Mouse (Mus musculus) left cerebral cortex, postnatal 14 days (tissue): ENCODE data around the gene Tnfrsf13c. TPM values are rescaled to one million over a fixed set of nuclear protein-coding genes. Genes with fewer than 3 reads are reported as not detected.
"Not testable (repeated sequence)": the region's sequence is repeated elsewhere in the genome, so short reads cannot be mapped to it uniquely, and the experiment has no call there.

Experiments
- DNase-seq, 2 experiments: peaks; one replicate each; pipeline ENCODE4 v3.0.0; 2021 to 2022; ENCODE audit warnings: low spot score in 2 of 2, mixed read lengths in 1 of 2
- intact Hi-C: fragments of 180-260 bp; cut with DNase I; formaldehyde crosslinking; loops from one replicate; pipeline ENCODE4 v1.15.1; 2025
- long read RNA-seq, 2 experiments: library from polyadenylated mRNA; stranded (forward); transcript quantifications; one replicate each; pipeline ENCODE4 v2.0.0; 2021
- total RNA-seq, 2 experiments: library from RNA; stranded (reverse); gene quantifications; 2 replicates each; pipeline ENCODE4 v1.2.3; 2021

The Tnfrsf13c gene
- under 1 TPM; 0.27 to 0.35 TPM for total RNA-seq
- long read RNA-seq, experiment 1, partial matches to known transcripts = 0 of 1 reads
- long read RNA-seq, experiment 1, other reads (novel, unspliced or antisense) = 1 of 1 reads
- long read RNA-seq, experiment 2 = 0 reads

DNA sequence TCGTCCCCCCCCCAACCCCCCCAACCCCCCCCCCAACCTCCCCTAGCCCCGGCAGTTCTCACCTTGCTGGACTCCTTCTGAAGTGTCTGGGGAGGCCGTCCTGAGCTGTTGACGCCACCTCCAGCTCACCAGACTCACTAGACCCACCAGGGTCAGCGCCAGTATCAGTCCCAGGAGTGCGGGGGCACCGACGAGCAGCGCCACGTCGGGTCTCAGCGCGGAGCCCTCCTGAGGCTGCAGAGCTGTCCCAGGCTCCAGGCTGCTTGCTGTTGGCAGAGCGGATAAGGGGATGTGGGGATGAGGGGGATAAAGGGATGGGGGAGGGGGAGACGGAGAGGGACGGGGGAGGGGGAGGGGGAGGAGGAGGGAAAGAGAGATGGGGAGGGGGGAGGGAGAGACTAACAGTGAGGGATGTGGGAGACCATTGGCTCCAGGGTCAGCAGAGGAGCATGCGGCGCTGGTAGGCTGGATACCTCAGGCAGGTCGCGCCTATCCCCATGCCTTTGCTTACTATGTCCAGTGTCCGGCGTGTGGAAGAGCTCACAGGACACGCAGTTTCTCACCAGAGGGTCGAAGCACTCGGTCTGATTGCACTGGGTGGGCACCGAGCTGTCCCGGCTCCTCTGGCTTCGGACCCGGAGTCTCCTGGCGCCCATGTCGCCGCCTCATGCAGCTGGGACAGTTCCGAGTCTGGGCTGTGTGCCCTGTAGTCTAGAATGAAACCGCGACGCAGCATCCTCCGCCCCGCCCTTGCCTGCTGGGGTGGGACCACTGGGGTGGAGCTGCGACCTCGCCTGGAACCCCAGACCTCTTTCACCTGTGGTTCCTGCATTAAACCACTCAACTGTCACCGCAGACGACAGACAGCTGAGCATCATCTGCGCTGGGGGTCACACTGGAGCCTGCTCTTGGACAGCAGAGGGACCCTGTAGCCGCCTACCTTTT is at the start of gene Tnfrsf13c:
Tnfrsf13c (minus strand) TSS at position 713 of the 945 bp plus-strand sequence.
- intact Hi-C loops = no loop called here
- no peak for DNase-seq

DNA sequence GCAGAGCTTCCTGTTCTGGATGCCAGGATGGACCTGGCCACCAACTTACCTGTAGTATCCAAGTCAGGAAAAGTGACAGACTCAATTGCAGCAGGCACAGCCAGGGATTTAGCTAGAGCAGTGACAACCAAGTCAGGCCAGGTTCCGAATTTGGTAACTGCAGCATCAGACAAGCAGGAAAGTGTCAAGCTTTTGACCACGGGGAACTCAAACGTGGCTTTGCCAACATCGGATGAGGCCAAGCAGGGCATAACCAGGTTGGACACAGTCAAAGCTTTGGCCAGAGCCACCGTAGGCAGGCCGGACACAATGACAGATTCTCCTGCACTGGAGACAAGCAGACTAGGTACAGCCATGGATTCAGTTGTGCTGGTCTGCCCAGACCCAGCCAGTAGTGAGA is 48.1 kb upstream of the Tnfrsf13c start:
- DNase-seq = no peak
- intact Hi-C loops = loop anchor here (10.0 kb wide), 1 partner anchor 773 kb away; no protein-coding TSS in a partner anchor

DNA sequence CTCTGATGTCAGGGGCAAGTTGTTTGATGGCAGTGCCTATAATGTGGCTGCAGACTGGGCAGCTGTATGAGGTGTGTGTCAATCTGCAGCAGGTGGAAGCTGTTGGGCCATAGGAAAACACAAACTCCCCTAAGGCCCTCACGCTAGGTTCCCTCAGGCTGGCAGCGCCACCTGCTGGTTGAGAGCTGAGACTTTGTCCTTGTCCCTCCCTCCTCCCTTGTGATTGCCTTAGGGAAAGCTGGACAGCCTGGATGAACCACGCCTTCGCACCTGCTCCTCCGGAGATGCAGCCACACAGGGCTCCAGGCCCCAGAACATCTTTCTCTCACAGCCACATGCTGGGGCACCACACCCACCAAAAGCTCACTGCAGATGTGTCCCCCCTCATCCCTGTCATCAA is 47.0 kb upstream of the Tnfrsf13c start:
- intact Hi-C loops = loop anchor here (10.0 kb wide), 1 partner anchor 774 kb away; no protein-coding TSS in a partner anchor
- peak; percentile 67 to 76 for DNase-seq

DNA sequence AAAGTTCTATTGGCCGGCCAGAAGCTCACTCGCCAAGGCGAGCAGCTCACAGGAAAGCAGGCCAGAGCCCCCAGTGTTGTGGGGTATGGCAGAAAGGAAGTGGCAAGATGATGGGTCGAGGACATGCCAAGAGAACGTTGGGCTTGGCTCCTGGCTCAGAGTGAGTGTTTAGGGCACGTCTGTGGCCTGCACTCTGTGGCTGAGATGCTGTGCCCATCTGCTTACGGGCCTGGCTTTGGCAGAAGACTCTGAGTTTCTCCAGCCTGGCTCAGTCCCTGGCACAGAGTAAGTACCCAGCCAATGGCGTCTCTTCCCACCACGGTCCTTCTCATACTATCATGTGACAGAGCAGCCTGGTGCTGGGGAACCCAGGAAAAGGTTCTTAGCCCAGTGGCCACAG is 44.6 kb upstream of the Tnfrsf13c start:
- intact Hi-C loops = loop anchor here (5.0 kb wide), 1 partner anchor 149 kb away; no protein-coding TSS in a partner anchor
- no peak for DNase-seq

DNA sequence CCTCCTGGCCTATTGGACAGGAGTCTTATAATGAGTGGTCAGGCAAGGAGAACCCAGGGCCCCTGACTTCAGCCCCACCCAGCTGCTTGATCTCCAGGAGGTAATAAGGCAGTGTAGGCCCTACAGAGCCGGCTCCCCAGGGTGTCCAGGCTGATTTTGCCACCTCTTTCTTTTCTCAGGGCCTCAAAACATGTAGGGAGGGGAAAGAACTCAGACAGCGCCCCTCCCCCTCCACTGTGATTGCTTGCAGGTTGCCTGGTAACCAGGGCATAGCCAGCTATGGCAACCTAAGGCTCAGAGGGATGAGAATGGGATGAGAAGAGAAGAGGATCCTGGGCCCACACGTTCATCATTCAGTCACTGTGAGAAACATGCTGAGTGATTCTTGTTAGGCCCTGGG is 44.0 kb upstream of the Tnfrsf13c start:
- intact Hi-C loops = loop anchor here (5.0 kb wide), 1 partner anchor 149 kb away; no protein-coding TSS in a partner anchor
- peak; percentile 74 to 91 for DNase-seq

DNA sequence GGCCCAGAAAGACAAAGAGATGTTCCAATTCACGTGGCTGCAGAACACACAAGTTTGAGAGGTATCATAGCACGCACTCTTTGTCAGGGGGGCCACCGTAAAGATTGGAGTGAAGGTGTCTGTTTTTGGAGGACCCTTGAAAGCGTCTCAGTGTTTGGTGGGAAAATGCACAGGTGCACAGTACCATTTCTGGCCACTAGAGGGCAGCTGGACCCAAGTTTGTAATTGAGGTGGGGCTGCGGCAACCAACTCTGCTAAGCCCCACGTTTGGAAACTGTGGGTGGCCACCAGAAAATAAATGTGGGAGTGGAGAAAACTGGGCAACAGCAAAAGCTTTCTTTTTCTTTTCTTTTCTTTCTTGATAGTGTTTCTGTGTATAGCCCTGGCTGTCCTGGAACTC is 42.2 kb upstream of the Tnfrsf13c start:
- intact Hi-C loops = loop anchor here (5.0 kb wide), 1 partner anchor 151 kb away; no protein-coding TSS in a partner anchor
- peak; percentile 66 to 82 for DNase-seq

DNA sequence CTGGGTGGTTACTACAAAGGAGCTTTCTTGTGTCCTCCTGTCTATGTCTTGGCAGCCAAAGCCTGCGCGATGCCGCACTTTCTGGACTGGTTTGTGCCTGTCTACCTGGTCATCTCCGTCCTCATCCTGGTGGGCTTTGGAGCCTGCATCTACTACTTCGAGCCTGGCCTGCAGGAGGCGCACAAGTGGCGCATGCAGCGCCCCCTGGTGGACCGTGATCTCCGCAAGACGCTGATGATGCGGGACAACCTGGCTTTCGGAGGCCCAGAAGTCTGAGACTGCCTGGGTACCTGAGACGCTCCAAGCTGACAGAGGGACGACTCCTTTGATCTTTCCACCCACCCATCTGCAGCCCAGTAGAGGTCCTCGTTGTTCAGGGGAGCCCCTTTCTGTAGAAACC is 35.3 kb upstream of the Tnfrsf13c start:
- intact Hi-C loops = no loop called here
- peak; percentile 81 to 86 for DNase-seq

DNA sequence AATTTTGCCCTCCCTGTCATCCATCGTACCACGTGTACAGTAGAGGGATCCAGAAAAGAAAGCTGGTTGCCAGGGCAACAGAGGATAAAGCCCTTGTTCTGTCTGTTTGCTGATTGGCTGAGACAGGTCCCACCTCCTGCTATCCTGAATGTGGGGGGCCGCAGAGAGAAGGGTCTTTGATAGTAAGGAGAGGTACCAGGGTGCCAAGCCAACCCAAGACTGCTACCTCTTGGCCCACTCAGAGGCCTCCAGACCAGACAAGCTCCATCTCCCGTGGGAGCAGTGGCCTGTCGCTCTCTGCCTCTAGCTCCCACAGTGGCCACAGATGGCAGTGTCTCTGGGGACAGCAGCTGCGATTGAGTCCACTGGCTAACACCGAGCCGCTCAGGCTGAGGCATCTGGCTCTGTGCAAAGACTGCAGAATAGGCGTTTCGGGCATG is 31.8 kb upstream of the Tnfrsf13c start:
- DNase-seq = peak; percentile 87 to 96
- intact Hi-C loops = no loop called here

DNA sequence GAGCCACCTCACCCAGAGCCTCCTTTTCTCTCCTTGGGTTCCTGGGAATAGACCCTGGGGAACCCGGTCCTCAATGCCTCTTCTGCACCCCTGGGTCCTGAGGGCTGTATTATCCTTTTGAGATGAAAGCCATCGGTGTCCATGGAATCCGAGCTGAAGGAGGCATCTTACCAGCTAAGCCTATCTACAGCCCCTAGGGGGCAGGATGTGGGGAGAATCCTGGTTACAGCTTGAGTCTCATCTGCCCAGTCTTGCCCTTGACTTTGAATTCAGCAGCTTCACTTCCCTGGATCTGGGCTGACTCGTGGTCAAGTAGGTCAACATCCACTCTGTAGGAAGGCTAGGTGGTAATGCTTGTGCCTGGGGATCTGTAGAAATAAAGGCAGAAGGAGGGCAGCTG is 31.1 kb upstream of the Tnfrsf13c start:
- intact Hi-C loops = no loop called here
- peak in 1 of 2 experiments; percentile 72 for DNase-seq

DNA sequence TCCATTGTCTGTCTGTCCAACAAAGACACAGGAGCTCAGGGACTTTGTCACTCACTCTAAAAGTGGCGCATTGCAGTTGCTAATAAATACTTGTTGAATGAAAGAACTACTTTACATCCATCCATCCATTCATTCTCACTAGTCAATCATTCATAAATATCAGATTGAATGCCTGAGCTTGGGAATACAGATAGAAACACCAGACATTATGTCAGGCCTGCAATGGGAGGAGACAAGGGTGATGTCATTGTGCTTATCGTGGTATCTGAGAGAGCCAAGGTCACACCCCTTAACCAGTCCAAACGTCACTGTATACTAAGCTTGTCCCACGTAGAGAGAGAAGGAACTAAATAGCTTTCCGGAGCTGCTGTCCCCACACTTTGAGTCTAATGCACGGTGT is 27.9 kb upstream of the Tnfrsf13c start, which contains the start of gene 1500009C09Rik:
1500009C09Rik (plus strand) TSS at position 301 of the 400 bp plus-strand sequence.
- intact Hi-C loops = no loop called here
- no peak for DNase-seq

DNA sequence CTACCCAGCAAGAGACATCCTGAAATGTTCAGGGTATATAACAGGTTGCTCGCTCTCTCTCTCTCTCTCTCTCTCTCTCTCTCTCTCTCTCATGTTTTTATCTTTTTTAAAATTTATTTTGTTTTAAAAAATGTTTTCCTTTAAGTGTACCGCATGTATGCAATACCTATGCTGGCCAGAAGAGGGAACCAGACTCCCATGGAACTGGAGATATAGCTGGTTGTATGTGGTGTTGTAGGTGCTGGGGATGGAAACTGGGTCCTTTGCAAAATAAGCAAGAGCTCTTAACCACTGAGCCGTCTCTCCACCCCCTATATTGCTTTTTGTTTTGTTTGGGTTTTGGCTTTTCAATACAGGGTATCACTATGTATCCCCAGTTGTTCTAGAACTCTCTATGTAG is 27.4 kb upstream of the Tnfrsf13c start:
- no peak for DNase-seq
- intact Hi-C loops = no loop called here

DNA sequence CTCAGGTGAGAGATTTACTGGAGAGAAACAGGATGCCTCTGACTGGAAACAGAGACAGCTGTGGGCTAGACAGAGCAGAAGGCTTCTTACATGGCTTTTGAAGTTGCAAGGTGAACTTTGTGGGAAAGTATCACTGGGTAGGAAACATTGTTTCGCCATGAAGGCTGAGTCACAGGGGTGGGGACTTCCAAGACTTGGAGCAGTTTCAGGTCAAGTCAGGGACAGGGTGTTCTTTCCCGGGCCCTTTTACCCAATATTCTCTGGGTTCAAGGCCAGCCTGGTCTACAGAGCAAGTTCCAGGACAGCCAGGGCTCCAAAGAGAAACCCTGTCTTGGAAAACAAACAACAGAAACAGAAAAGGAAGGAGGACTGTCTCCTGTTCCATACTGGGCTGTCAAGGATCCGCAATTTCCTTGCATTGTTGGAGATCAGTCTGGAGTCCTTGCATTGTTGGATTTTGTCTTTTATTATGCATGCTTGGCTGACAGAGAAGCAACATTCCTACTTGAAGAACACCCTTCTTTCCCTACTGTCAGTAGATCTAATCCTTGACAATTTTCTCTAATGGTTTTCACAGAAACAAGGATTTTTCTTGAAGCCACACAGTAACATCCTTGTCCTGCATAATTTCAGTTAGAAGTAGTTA is 23.1 kb upstream of the Tnfrsf13c start:
- intact Hi-C loops = no loop called here
- no peak for DNase-seq

DNA sequence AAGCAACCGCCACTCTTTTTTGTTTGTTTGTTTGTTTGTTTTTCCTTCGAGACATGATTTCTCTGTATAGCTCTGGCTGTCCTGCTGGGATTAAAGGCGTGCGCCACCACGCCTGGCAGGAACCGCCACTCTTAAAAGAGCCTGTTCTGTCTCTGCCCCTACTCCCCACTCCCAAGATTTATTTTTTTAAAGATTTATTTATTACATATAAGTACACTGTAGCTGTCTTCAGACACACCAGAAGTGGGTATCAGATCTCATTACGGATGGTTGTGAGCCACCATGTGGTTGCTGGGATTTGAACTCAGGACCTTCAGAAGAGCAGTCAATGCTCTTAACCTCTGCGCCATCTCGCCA is 20.6 kb upstream of the Tnfrsf13c start:
- not testable (repeated sequence) for DNase-seq

DNA sequence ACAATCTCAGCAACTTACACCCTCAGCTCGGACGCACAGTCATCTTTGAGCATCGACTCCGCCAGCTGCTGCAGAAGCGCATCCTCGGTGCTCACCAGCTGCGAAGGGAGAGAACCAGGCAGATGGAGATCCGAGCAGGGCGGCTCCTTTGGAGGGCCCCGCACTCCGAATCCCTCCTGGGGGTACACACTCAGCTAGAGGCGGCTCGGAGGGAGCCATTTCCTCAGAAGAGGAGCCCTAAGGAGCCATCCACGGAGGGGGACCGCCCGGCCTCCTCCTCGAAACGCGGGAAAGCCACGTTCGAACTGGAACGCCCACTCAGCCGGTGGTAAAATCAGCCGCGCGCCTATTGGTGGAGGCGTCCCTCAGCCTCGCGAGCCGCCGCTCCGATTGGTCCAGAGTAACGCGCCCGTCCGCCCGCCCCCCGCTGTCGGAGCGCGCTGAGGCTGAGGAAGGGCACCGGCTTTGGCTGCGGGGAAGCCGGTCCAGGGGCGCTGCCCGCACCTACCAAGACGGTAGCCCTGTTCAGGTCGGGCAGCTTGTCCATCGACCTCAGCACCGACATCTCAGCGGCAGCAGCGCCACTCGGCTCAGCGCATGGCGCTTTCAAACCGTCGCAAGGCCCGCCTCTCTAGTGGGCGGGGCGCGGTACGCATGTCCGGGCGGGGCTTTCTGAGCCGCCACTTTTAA is 20.1 kb upstream of the Tnfrsf13c start, which contains the start of gene Cenpm:
Cenpm (minus strand) TSS at position 634 of the 690 bp plus-strand sequence.
- peak; percentile 94 to 95 for DNase-seq
- intact Hi-C loops = no loop called here

More for the DNA sequence above, 20.6 kb upstream of the Tnfrsf13c start:
- intact Hi-C loops = not testable (repeated sequence)

DNA sequence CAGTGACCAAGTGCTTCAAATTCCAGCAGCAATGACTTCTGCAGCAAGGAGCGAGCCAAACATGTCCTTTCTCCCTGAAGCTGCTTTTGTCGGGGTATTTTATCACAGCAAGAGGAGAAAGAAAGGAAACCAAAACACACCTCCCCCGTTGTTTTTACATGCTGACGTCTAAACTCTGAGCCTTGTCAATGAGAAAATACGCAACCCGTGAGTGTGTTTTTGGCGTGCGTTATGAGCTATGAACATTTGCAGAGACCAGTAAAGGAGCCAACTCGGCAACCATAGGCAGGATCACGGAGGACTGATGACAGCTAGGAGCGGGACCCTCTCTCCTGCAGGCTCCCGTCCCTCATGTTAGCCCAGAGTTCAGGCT is 19.6 kb upstream of the Tnfrsf13c start:
- peak in 1 of 2 experiments; percentile 58 for DNase-seq
- intact Hi-C loops = no loop called here

DNA sequence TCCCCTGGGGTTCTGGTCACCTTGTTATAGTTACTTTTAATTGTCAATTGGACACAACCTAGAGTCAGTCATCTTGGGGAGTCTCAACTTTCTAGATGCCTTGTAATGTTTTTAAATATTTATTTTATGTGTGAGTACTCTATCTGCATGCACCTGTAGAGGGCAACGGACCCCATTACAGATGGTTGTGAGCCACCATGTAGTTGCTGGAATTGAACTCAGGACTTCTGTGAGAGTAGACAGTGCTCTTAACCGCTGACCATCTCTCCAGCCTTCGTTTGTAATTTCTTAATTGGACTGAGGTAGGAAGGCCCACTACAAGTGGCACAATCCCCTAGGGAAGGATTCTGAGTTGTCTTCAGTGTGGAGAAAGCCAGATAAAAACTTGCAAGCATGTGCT is 19.1 kb upstream of the Tnfrsf13c start:
- intact Hi-C loops = no loop called here
- no peak for DNase-seq

DNA sequence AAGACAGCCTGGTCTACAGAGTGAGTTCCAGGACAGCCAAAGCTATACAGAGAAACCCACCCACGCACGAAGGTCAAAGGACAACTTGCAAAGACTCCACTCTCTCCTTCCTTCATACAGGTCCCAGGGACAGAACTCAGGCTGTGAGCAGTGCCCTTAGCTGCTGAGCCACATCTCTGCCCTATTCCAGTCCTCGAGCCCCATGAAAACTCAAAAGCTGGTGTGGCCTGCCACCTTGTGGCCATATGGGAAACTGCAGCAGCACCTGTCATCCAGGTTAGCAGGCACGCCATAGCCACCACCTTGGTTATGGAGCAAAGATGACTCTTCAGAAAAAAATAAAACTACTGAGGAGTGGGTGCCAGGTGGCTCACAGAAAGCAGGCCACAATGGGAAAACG is 12.4 kb upstream of the Tnfrsf13c start:
- intact Hi-C loops = loop anchor here (2.0 kb wide), 2 partner anchors 98 to 172 kb away; no protein-coding TSS in a partner anchor
- DNase-seq = peak; percentile 76 to 86

DNA sequence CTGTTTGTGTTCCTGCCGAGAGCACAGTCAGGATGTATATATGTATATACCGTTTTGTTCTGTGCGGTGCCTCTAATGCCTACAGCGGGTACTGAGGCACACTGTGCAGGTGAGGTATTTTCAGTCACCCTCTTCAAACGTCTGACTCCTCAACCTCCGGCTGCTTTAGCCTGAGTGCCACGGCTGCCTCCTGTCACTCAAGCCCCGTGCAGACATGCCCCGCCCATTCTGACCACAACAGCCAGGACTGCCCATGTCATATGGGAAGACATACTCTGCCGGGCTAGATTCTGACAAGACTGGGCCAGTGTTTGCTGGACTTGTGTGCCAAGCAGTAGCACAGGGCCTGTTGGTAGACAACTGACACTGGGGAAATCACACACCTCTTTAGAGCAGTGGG is 11.5 kb upstream of the Tnfrsf13c start:
- intact Hi-C loops = loop anchor here (2.0 kb wide), 2 partner anchors 97 to 171 kb away; no protein-coding TSS in a partner anchor
- DNase-seq = no peak

DNA sequence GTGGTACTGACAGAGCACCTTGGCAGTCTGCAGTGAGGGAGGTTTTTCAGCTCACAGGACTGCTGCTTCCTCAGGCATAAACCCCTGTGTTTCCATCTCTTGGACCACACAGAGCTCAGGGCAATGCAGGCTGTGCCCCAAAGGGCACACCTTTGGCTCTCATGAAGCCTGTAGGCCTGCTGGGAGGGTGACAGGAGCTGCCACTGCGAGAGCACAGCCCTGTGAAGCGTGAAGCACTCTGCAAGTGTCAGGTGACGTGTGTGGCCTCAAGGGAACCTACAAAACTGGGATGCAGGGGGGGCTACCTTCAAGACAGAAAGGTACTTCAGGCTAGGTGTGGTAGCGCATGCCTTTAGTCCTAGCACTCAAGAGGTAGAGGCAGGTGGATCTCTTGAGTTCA is 8.5 kb upstream of the Tnfrsf13c start:
- no peak for DNase-seq
- intact Hi-C loops = loop anchor here (2.0 kb wide), 1 partner anchor 160 kb away; no protein-coding TSS in a partner anchor
